Mouse (Mus musculus) neural tube, embryonic 12.5 days (tissue): ENCODE data around the gene Gpc3. TPM values are rescaled to one million over a fixed set of nuclear protein-coding genes. Genes with fewer than 3 reads are reported as not detected.

Experiments
- ATAC-seq: fragments of 200-750 bp; cut with Nextera tagmentation; 2 replicates; pipeline ENCODE4 v1.8.0; 2017; ENCODE audit warnings: low read depth, mild to moderate bottlenecking, moderate TSS enrichment, moderate library complexity; ENCODE audit not compliant: low FRiP score
- H3K27ac ChIP-seq: fragments of 300-500 bp; sonication (generic); 2 replicates; pipeline ENCODE4 v1.5.1; 2016
- H3K27me3 ChIP-seq: fragments of 300-500 bp; sonication (generic); replicated peaks from 2 replicates; pipeline ENCODE4 v1.6.1; 2016; ENCODE audit warnings: mild to moderate bottlenecking
- H3K36me3 ChIP-seq: fragments of 300-500 bp; sonication (generic); 2 replicates; pipeline ENCODE4 v1.6.1; 2016; ENCODE audit warnings: mild to moderate bottlenecking
- H3K4me1 ChIP-seq: fragments of 300-500 bp; sonication (generic); 2 replicates; pipeline ENCODE4 v1.6.1; 2016
- H3K4me2 ChIP-seq: fragments of 300-500 bp; sonication (generic); replicated peaks from 2 replicates; pipeline ENCODE4 v1.6.1; 2016; ENCODE audit warnings: mild to moderate bottlenecking
- H3K4me3 ChIP-seq: fragments of 300-500 bp; sonication (generic); 2 replicates; pipeline ENCODE4 v1.5.1; 2016
- H3K9ac ChIP-seq: fragments of 300-500 bp; sonication (generic); 2 replicates; pipeline ENCODE4 v1.6.1; 2016; ENCODE audit warnings: mild to moderate bottlenecking
- H3K9me3 ChIP-seq: fragments of 300-500 bp; sonication (generic); 2 replicates; pipeline ENCODE4 v1.6.1; 2016; ENCODE audit warnings: mild to moderate bottlenecking
- WGBS: fragments of 180-500 bp; shearing (Covaris S2); methylation state at CpG from one replicate; pipeline ENCODE4 v1.1.7; 2016; 5-methylcytosine and 5-hydroxymethylcytosine counted together
- polyA plus RNA-seq: library from polyadenylated mRNA; unstranded; fragments of >200 nt; fragmentation: Nextera tagmentation; extraction: Ambion mirVana; gene quantifications from 2 replicates; pipeline ENCODE4 v1.2.1, GENCODE M21; 2016

The Gpc3 gene
- polyA plus RNA-seq, 1 experiment from 2014 or later = 303 TPM

GRCm38 (mm10) chrX:52544623-52545022 lies 69.1 kb downstream of the Gpc3 start:
- Histone ChIP-seq H3K27me3 (no peaks in the 10 kb centered on the region), H3K9me3 (no peaks in the 10 kb centered on the region), H3K4me3 (no peak overlapping the region), H3K4me1 (no peaks in the 10 kb centered on the region), H3K27ac (no peak overlapping the region), H3K9ac (no peak overlapping the region), H3K36me3 (no peaks in the 10 kb centered on the region), H3K4me2 (no peak overlapping the region)
- ATAC-seq = no peak
- WGBS = 84% methylated on average over 3 of the region's 3 CpGs

- no peaks in the 10 kb centered on the region for H3K9me3 ChIP-seq
- H3K27me3 ChIP-seq = no peaks in the 10 kb centered on the region
- H3K9ac ChIP-seq = no peak overlapping the region
- no peak overlapping the region for H3K27ac ChIP-seq
- H3K4me3 ChIP-seq = no peak overlapping the region
- 62% methylated on average over 5 of the region's 5 CpGs for WGBS
- no peak for ATAC-seq
- no peaks in the 10 kb centered on the region for H3K36me3 ChIP-seq
- no peak overlapping the region for H3K4me2 ChIP-seq
- no peaks in the 10 kb centered on the region for H3K4me1 ChIP-seq
Measured at GRCm38 (mm10) chrX:52537282-52537681, 76.5 kb downstream of the Gpc3 start.

GRCm38 (mm10) chrX:52533766-52534165 lies 80.0 kb downstream of the Gpc3 start:
- no peak overlapping the region for H3K27ac ChIP-seq
- no peak overlapping the region for H3K9ac ChIP-seq
- H3K9me3 ChIP-seq = no peaks in the 10 kb centered on the region
- H3K4me2 ChIP-seq = no peak overlapping the region
- 88% methylated on average over 1 of the region's 1 CpGs for WGBS
- no peaks in the 10 kb centered on the region for H3K4me1 ChIP-seq
- no peaks in the 10 kb centered on the region for H3K36me3 ChIP-seq
- ATAC-seq = no peak
- no peaks in the 10 kb centered on the region for H3K27me3 ChIP-seq
- no peak overlapping the region for H3K4me3 ChIP-seq

- Histone ChIP-seq H3K9ac (no peak overlapping the region), H3K4me1 (no peaks in the 10 kb centered on the region), H3K4me2 (no peak overlapping the region), H3K36me3 (no peaks in the 10 kb centered on the region), H3K27me3 (no peaks in the 10 kb centered on the region), H3K4me3 (no peak overlapping the region), H3K27ac (no peak overlapping the region), H3K9me3 (no peaks in the 10 kb centered on the region)
- ATAC-seq = no peak
- WGBS = 50% methylated on average over 4 of the region's 4 CpGs
Measured at GRCm38 (mm10) chrX:52533098-52533497, 80.7 kb downstream of the Gpc3 start.

GRCm38 (mm10) chrX:52532124-52532523 lies 81.6 kb downstream of the Gpc3 start:
- Histone ChIP-seq H3K9me3 (no peaks in the 10 kb centered on the region), H3K27ac (no peak overlapping the region), H3K9ac (no peak overlapping the region), H3K27me3 (no peaks in the 10 kb centered on the region), H3K4me3 (no peak overlapping the region), H3K4me2 (no peak overlapping the region), H3K36me3 (no peaks in the 10 kb centered on the region), H3K4me1 (no peaks in the 10 kb centered on the region)
- WGBS = 79% methylated on average over 2 of the region's 2 CpGs
- no peak for ATAC-seq

GRCm38 (mm10) chrX:52526086-52526485 lies 87.7 kb downstream of the Gpc3 start:
- Histone ChIP-seq H3K9ac (no peak overlapping the region), H3K4me3 (no peak overlapping the region), H3K36me3 (no peaks in the 10 kb centered on the region), H3K4me1 (no peaks in the 10 kb centered on the region), H3K27ac (no peak overlapping the region), H3K9me3 (no peaks in the 10 kb centered on the region), H3K4me2 (no peak overlapping the region), H3K27me3 (no peaks in the 10 kb centered on the region)
- 81% methylated on average over 5 of the region's 5 CpGs for WGBS
- ATAC-seq = no peak

GRCm38 (mm10) chrX:52525132-52525531 lies 88.6 kb downstream of the Gpc3 start:
- Histone ChIP-seq H3K36me3 (no peaks in the 10 kb centered on the region), H3K9me3 (no peaks in the 10 kb centered on the region), H3K4me3 (no peak overlapping the region), H3K27me3 (no peaks in the 10 kb centered on the region), H3K27ac (no peak overlapping the region), H3K4me2 (no peak overlapping the region), H3K9ac (no peak overlapping the region), H3K4me1 (no peaks in the 10 kb centered on the region)
- WGBS = 86% methylated on average over 3 of the region's 3 CpGs
- no peak for ATAC-seq

- Histone ChIP-seq H3K4me1 (no peaks in the 10 kb centered on the region), H3K4me2 (no peak overlapping the region), H3K36me3 (no peaks in the 10 kb centered on the region), H3K9me3 (no peaks in the 10 kb centered on the region), H3K27me3 (no peaks in the 10 kb centered on the region), H3K9ac (no peak overlapping the region), H3K27ac (no peak overlapping the region), H3K4me3 (no peak overlapping the region)
- 46% methylated on average over 3 of the region's 3 CpGs for WGBS
- no peak for ATAC-seq
Measured at GRCm38 (mm10) chrX:52514553-52514952, 99.2 kb downstream of the Gpc3 start.

GRCm38 (mm10) chrX:52511151-52511550 lies 102.6 kb downstream of the Gpc3 start:
- no peaks in the 10 kb centered on the region for H3K36me3 ChIP-seq
- no peaks in the 10 kb centered on the region for H3K27me3 ChIP-seq
- ATAC-seq = no peak
- no peaks in the 10 kb centered on the region for H3K9me3 ChIP-seq
- no peak overlapping the region for H3K9ac ChIP-seq
- H3K27ac ChIP-seq = no peak overlapping the region
- no peak overlapping the region for H3K4me3 ChIP-seq
- no peak overlapping the region for H3K4me2 ChIP-seq
- 74% methylated on average over 4 of the region's 4 CpGs for WGBS
- no peaks in the 10 kb centered on the region for H3K4me1 ChIP-seq

GRCm38 (mm10) chrX:52503857-52504256 lies 109.9 kb downstream of the Gpc3 start:
- Histone ChIP-seq H3K4me1 (no peaks in the 10 kb centered on the region), H3K27ac (no peak overlapping the region), H3K9me3 (no peaks in the 10 kb centered on the region), H3K9ac (no peak overlapping the region), H3K4me2 (no peak overlapping the region), H3K4me3 (no peak overlapping the region), H3K36me3 (no peaks in the 10 kb centered on the region), H3K27me3 (no peaks in the 10 kb centered on the region)
- ATAC-seq = no peak
- 68% methylated on average over 3 of the region's 3 CpGs for WGBS

GRCm38 (mm10) chrX:52489461-52489860 lies 124.3 kb downstream of the Gpc3 start:
- Histone ChIP-seq H3K4me3 (no peak overlapping the region), H3K4me2 (no peak overlapping the region), H3K9ac (no peak overlapping the region), H3K4me1 (no peaks in the 10 kb centered on the region), H3K27ac (no peak overlapping the region), H3K36me3 (no peaks in the 10 kb centered on the region), H3K27me3 (no peaks in the 10 kb centered on the region), H3K9me3 (no peaks in the 10 kb centered on the region)
- WGBS = 80% methylated on average over 4 of the region's 4 CpGs
- no peak for ATAC-seq

GRCm38 (mm10) chrX:52455074-52455588 lies 158.6 kb downstream of the Gpc3 start:
- no peaks in the 10 kb centered on the region for H3K4me1 ChIP-seq

GRCm38 (mm10) chrX:52453445-52454182 lies 160.1 kb downstream of the Gpc3 start:
- WGBS = 24% methylated on average over 6 of the region's 6 CpGs
- no peak overlapping the region for H3K27ac ChIP-seq
- no peaks in the 10 kb centered on the region for H3K9me3 ChIP-seq

More at GRCm38 (mm10) chrX:52455074-52455588, 158.6 kb downstream of the Gpc3 start:
- H3K9me3 ChIP-seq = no peaks in the 10 kb centered on the region
- no peak overlapping the region for H3K9ac ChIP-seq
- H3K27ac ChIP-seq = no peak overlapping the region
- WGBS = 35% methylated on average over 5 of the region's 5 CpGs
- H3K4me3 ChIP-seq = no peak overlapping the region
- H3K36me3 ChIP-seq = no peaks in the 10 kb centered on the region
- ATAC-seq = no peak
- no peak overlapping the region for H3K4me2 ChIP-seq
- H3K27me3 ChIP-seq = no peaks in the 10 kb centered on the region

More at GRCm38 (mm10) chrX:52453445-52454182, 160.1 kb downstream of the Gpc3 start:
- Histone ChIP-seq H3K4me1 (no peaks in the 10 kb centered on the region), H3K36me3 (no peaks in the 10 kb centered on the region), H3K4me2 (no peak overlapping the region), H3K27me3 (no peaks in the 10 kb centered on the region), H3K4me3 (no peak overlapping the region), H3K9ac (no peak overlapping the region)
- ATAC-seq = peak; percentile 87
